Mouse (Mus musculus) E14TG2a.4 (cell line): ENCODE measurements around the gene Rem2.

ENCODE experiments used
- CTCF ChIP-seq: conservative IDR thresholded peaks from 2 replicates; pipeline ENCODE4 v1.5.1; 2014; ENCODE audit warnings: low read length
- NANOG ChIP-seq: IDR thresholded peaks from 2 replicates; pipeline ENCODE4 v1.6.1; 2014; ENCODE audit warnings: borderline replicate concordance, low read length, mixed read lengths
- POU5F1 ChIP-seq: IDR thresholded peaks from 2 replicates; pipeline ENCODE4 v1.6.1; 2014; ENCODE audit warnings: low read length, borderline replicate concordance

GRCm38 (mm10) chr14:54527227-54528006, 51.5 kb downstream of the Rem2 start:
- TF ChIP-seq CTCF (no peak), NANOG (no peak), POU5F1 (no peak)
